Mouse (Mus musculus) liver, adult 2 months (tissue): ENCODE data around the gene Prune2.

Experiments
- CTCF ChIP-seq: fragments of 200-500 bp; IDR thresholded peaks from 2 replicates; pipeline ENCODE4 v1.5.1; 2011; ENCODE audit warnings: low read depth, low read length, control low read depth
- POLR2A ChIP-seq: fragments of 200-500 bp; IDR thresholded peaks from 2 replicates; pipeline ENCODE4 v1.6.1; 2011; ENCODE audit warnings: low read length, control low read depth; ENCODE audit not compliant: insufficient read depth; ENCODE audit errors: extremely low read depth

GRCm38 (mm10) chr19:16955613-16956271, at the start of gene Prune2:
- TF ChIP-seq POLR2A (no peak), CTCF (no peak)
